Mouse (Mus musculus) G1E (cell line): ENCODE measurements at regions not wholly inside any gene's neighbourhood (a gene's known extent, or its start where the extent isn't known, plus 50 kb on each side); places are given as distances from the start of the nearest gene placed in this dataset.

Source experiments
- ATAC-seq: 2 replicates; pipeline ENCODE4 v1.8.0; 2016; ENCODE audit warnings: mild to moderate bottlenecking; ENCODE audit not compliant: insufficient number of reproducible peaks, poor library complexity, low FRiP score, severe bottlenecking; ENCODE audit errors: extremely low read depth
- DNase-seq: peaks from one replicate; pipeline ENCODE4 v3.0.0; 2012; ENCODE audit warnings: low spot score
- H3K27me3 ChIP-seq: 2 replicates; pipeline ENCODE4 v1.6.1; 2012; ENCODE audit warnings: mild to moderate bottlenecking, low read length, inconsistent platforms; ENCODE audit not compliant: insufficient read depth
- H3K36me3 ChIP-seq: replicated peaks from 2 replicates; pipeline ENCODE3; 2012; ENCODE audit warnings: mild to moderate bottlenecking, inconsistent platforms
- H3K4me1 ChIP-seq: 2 replicates; pipeline ENCODE4 v1.6.1; 2012; ENCODE audit warnings: low read depth, low read length, inconsistent platforms, mixed read lengths; ENCODE audit not compliant: insufficient read depth
- H3K4me3 ChIP-seq: 2 replicates; pipeline ENCODE4 v1.5.1; 2012; ENCODE audit warnings: low read depth, mild to moderate bottlenecking, inconsistent platforms, low read length, moderate library complexity, mixed read lengths
- H3K9me3 ChIP-seq: replicated peaks from 2 replicates; pipeline ENCODE4 v1.6.1; 2012; ENCODE audit warnings: inconsistent platforms
- CTCF ChIP-seq: IDR thresholded peaks from 2 replicates; pipeline ENCODE4 v1.5.1; 2012; ENCODE audit warnings: low read depth, low read length, inconsistent platforms, mixed read lengths
- GATA1 ChIP-seq: IDR thresholded peaks from 2 replicates; pipeline ENCODE4 v1.6.1; 2012; ENCODE audit warnings: borderline replicate concordance, low read length, inconsistent platforms, mixed read lengths
- GATA2 ChIP-seq: IDR thresholded peaks from 2 replicates; pipeline ENCODE4 v1.6.1; 2012; ENCODE audit warnings: low read depth, low read length, inconsistent platforms, borderline replicate concordance
- POLR2AphosphoS5 ChIP-seq: IDR thresholded peaks from 2 replicates; pipeline ENCODE4 v1.6.1; 2012; ENCODE audit warnings: low read depth, low read length, inconsistent platforms; ENCODE audit not compliant: insufficient replicate concordance
- TAL1 ChIP-seq: conservative IDR thresholded peaks from 2 replicates; pipeline ENCODE4 v1.6.1; 2012; ENCODE audit warnings: low read depth, low read length, inconsistent platforms, mixed read lengths

DNA sequence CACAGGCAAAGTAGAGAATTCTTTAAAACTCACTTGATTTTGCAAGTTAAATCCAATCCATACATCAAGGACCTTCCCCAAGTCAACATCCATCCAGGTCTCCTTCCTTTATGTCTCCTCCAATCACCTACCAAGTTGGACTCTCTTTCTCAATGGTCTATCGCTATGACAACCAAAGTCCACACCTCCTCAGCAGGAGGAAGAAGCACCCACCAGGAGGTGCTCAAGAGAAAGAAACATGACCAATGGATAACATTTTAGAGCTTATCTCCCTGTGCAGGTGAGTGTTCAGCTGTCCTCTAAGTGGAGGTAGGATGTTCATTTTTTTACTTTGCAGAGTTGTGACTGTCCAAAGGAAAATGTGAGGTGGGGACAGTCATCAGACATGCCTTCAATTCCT is 269.3 kb downstream of the Basp1 start:
- no peak for TF ChIP-seq GATA1
- no peak for TF ChIP-seq GATA2
- TF ChIP-seq CTCF, result no peak
- TF ChIP-seq TAL1, result no peak
- no peak for TF ChIP-seq POLR2AphosphoS5
- Histone ChIP-seq H3K36me3 (no peaks in the 10 kb centered on the region), H3K4me3 (no peak overlapping the region), H3K27me3 (no peaks in the 10 kb centered on the region), H3K9me3 (no peaks in the 10 kb centered on the region), H3K4me1 (no peaks in the 10 kb centered on the region)
- ATAC-seq (no peak), DNase-seq (no peak)

DNA sequence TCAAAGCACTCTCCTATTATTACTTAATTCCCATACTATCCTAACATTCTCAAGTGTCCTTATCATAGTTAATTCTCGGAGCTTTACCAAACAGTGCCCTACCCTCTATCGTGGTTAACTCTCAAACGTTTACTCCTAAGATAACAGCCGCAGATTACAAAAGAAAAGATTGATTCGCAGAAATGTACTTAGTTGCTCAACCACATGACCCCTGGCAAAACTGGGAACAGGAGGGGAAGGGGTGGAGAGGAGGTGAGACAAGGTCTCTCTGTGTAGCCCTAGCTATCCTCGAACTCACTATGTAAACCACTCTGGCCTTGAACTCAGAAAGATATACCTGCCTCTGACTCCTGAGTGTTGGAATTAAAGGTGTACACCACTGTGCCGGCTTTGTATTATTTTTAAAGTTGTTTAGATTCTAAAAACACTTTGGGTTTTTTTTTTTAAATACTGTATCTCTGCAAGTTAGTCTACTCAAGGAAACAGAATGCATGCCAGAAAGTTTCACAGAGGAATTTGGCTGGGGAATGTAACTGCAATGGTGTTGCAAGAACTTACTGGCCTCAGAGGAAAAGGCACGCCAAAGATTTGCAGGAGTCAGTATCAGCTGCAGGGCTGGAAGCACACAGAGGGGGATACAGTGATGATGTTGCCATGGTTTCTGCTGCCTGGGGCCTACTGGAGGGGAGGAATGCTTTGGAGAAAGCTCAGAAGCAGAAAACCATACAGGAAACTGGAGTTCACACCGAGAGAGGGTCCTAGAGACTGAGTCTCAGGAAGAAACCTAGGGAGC is 273.0 kb downstream of the Basp1 start:
- Histone ChIP-seq H3K27me3 (no peaks in the 10 kb centered on the region), H3K4me3 (no peak overlapping the region), H3K9me3 (no peaks in the 10 kb centered on the region; the same call in 1 of the 2 replicates), H3K36me3 (no peaks in the 10 kb centered on the region), H3K4me1 (no peaks in the 10 kb centered on the region)
- TF ChIP-seq CTCF, result no peak
- no peak for TF ChIP-seq GATA2
- no peak for ATAC-seq
- no peak for DNase-seq

DNA sequence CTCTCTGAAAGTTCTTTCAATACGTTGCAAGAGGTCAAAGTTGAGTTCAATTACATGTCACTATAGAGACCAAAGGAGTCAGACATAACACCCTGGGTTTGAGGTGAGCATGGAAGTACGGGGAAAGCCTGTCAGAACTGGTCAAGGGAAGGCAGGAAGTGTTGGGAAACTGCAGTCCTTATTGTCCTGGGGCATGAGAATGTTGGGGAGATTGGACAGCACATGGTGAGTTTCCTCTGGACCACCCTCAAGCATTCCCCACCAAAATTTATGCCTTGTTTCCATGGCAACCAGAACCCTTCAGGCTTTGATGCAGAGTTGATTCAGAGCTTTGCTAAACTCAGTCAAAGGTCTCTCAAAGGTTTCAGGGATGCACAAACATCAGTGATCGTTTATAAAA is 276.5 kb downstream of the Basp1 start:
- ATAC-seq, result no peak
- TF ChIP-seq CTCF, result no peak
- no peak for TF ChIP-seq GATA1
- TF ChIP-seq POLR2AphosphoS5, result no peak
- TF ChIP-seq TAL1, result no peak
- no peak for TF ChIP-seq GATA2
- H3K9me3 ChIP-seq, result no peaks in the 10 kb centered on the region; the same call in 1 of the 2 replicates

DNA sequence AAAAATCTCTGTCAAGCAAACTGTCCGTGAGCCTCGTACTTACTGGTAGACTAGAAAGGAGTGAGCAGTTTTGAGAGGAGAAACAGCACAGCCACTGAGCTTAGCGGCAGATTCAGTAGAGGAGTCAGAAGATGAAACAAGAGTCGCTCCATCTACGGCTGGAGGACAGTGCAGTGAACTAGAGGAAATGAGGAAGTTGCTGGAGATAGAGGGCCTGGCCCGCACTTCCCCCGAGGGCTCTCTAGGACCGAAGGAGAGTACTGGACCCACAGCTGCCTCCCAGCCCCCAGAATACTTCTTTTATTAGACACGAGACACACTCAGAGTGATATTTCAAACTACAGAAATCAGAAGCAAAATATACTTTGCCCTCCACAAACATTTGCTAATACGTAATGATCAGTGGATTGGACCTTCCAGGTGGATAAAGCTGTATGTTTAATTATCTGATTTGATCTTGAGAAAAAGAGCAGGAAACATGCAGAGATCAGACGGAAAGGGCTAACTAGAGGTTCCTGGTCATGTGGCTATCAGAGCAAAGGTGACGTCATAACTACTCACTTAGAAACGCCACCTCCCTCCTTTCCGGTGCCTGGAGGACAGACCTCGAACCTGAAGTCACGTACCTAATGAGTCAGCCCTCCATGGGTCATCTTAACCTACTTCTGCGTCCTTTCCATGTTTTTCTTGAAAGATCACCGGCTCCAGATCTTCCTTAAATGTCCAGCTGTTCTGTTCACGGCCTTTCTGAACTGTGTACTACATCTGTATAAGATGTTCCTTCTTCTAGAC is 277.9 kb downstream of the Basp1 start:
- no peaks in the 10 kb centered on the region for H3K4me1 ChIP-seq
- H3K27me3 ChIP-seq, result no peaks in the 10 kb centered on the region
- no peaks in the 10 kb centered on the region for H3K36me3 ChIP-seq
- DNase-seq (no peak), ATAC-seq (no peak)
- TF ChIP-seq TAL1 (no peak), POLR2AphosphoS5 (no peak), GATA1 (no peak), GATA2 (no peak), CTCF (no peak)
- peaks cover under 1% of the 10 kb centered on the region; the same call in 1 of the 2 replicates for H3K9me3 ChIP-seq
- no peak overlapping the region for H3K4me3 ChIP-seq

More for the DNA sequence above, 276.5 kb downstream of the Basp1 start:
- DNase-seq, result no peak
- Histone ChIP-seq H3K4me1 (no peaks in the 10 kb centered on the region), H3K4me3 (no peak overlapping the region), H3K36me3 (no peaks in the 10 kb centered on the region), H3K27me3 (no peaks in the 10 kb centered on the region)

DNA sequence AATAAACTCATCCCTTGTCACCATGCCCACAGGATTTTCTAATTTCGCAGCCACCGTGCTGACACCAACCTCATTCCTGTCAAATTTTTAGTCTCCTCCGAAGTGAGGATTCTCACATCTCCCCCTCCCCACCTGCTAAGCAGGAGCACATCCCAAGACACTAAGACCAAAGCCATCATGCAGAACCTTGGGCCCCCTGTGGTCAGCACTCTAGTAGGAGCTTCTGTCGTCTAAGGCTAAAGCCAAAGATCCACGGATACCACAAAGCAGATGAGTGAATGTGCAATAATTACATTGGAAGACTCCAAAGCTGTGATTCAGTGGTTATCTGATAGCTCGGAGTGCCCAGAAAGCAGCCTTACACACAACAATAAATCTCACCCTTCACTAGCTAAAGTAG is 283.5 kb downstream of the Basp1 start:
- Histone ChIP-seq H3K27me3 (no peaks in the 10 kb centered on the region), H3K9me3 (peaks cover 14% of the 10 kb centered on the region), H3K4me1 (no peaks in the 10 kb centered on the region), H3K4me3 (no peak overlapping the region), H3K36me3 (no peaks in the 10 kb centered on the region)
- ATAC-seq (no peak), DNase-seq (no peak)
- no peak for TF ChIP-seq CTCF

DNA sequence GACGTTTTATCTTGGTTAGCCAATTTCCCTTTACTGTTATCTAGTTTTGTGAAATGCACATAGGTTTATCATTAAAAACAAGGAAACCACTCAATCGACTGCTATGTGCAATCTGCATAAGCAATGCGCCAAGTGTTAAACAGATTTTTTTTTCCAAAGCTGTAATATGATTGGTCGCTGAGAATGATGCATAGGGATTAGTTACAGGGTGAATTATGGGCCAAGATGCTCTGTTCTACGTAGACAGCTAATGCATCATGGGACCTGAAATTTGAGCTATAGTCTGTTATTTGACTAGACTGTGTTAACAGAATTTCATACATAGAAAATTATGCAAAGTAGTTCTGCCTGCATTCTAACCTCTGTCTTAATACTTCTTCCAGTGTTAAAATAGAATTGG is 284.0 kb downstream of the Basp1 start:
- no peak for TF ChIP-seq POLR2AphosphoS5
- no peak for TF ChIP-seq TAL1
- no peak for TF ChIP-seq CTCF
- no peak for TF ChIP-seq GATA1
- TF ChIP-seq GATA2, result no peak
- Histone ChIP-seq H3K27me3 (no peaks in the 10 kb centered on the region), H3K36me3 (no peaks in the 10 kb centered on the region), H3K9me3 (peaks cover 14% of the 10 kb centered on the region), H3K4me3 (no peak overlapping the region), H3K4me1 (no peaks in the 10 kb centered on the region)
- ATAC-seq, result no peak
- no peak for DNase-seq
